In the genomic region with DNA sequence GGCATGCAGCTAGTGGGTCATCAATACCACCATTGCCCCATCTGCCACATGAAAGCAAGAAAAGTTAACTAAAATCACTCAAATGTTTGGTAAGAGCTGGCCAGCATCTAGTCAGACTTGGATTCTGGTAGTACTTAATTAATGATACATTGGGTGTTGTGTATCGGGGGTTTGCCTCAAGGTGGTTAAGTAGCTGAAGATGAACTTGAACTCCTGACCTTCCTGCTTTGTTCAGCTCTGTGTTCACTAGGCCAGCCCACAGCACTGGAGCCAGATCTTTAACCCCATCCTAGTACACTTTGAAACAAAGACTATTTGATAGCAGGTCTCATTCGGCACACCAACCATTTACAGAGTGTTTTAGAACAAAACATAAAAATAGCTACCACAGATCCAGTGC, we compare ENCODE assay signal across 21 mouse cellular contexts.
DNase-seq lines count a peak whose midpoint lies in the region; ATAC-seq lines count a peak whose summit lies in the region.
"Had no signal": no experiment of that assay in that cellular context is flagged by ENCODE, and none has a peak within 500 bp of the region (broad histone marks: within the 10 kb centered on the region; RNA-seq: fewer than 3 reads in every experiment).

No protein-coding gene starts in this region.

- no peak for ATAC-seq in hindbrain, embryonic 11.5 days (ENCODE audit: low FRiP score)
- no peak for ATAC-seq in monocyte, adult 5-6 weeks (replicated peaks; ENCODE audit: insufficient number of reproducible peaks, low FRiP score, low TSS enrichment, poor library complexity, severe bottlenecking)
- ATAC-seq: inflammation-experienced regulatory T-cells, adult 6 months; liver, postnatal 0 days had no signal

- WGBS in hindbrain, embryonic 10.5 days: 68% methylated on average over 2 of the region's 2 CpGs
- WGBS in hindbrain, embryonic 11.5 days: 67% methylated on average over 2 of the region's 2 CpGs
- 54% methylated on average over 2 of the region's 2 CpGs for WGBS in embryonic facial prominence, embryonic 10.5 days

- no peaks in the 10 kb centered on the region for H3K36me3 ChIP-seq in hindbrain, embryonic 10.5 days
- no peaks in the 10 kb centered on the region for H3K36me3 ChIP-seq in hindbrain, embryonic 11.5 days (ENCODE audit: control insufficient read depth, insufficient read depth, low read length)
- no peaks in the 10 kb centered on the region for H3K36me3 ChIP-seq in embryonic facial prominence, embryonic 10.5 days (replicated peaks)
- H3K36me3 ChIP-seq: embryonic facial prominence, embryonic 13.5 days; neural tube, embryonic 12.5 days had no signal

- H3K27ac ChIP-seq in hindbrain, embryonic 10.5 days: peak overlapping the region; percentile 74
- no peak overlapping the region for H3K27ac ChIP-seq in hindbrain, embryonic 11.5 days (ENCODE audit: low read depth, low read length)
- peak overlapping the region; percentile 89 for H3K27ac ChIP-seq in embryonic facial prominence, embryonic 10.5 days (replicated peaks)

- H3K9ac ChIP-seq in hindbrain, embryonic 11.5 days (ENCODE audit: low read depth, low read length): no peak overlapping the region
- H3K9ac ChIP-seq: liver, postnatal 0 days had no signal

- H3K4me3 ChIP-seq in hindbrain, embryonic 10.5 days: no peak overlapping the region
- H3K4me3 ChIP-seq in hindbrain, embryonic 11.5 days (ENCODE audit: low read depth, low read length): no peak overlapping the region
- H3K4me3 ChIP-seq in embryonic facial prominence, embryonic 10.5 days: no peak overlapping the region
- H3K4me3 ChIP-seq: erythroblast, embryonic 14.5 days; heart, adult 2 months had no signal

- DNase-seq in embryo, embryonic 10 days (ENCODE audit: low spot score): peak; percentile 41
- DNase-seq in embryo, embryonic 9.5 days (ENCODE audit: extremely low spot score): no peak
- no peak for DNase-seq in hindbrain, embryonic 10.5 days (ENCODE audit: low spot score)
- DNase-seq in hindbrain, embryonic 11.5 days (ENCODE audit: low spot score): no peak
- peak; percentile 9 for DNase-seq in 3T3-L1 (ENCODE audit: low read depth, low spot score)
- no peak for DNase-seq in embryonic facial prominence, embryonic 10.5 days (ENCODE audit: low spot score)
- DNase-seq in left cerebral cortex, adult 18-20 months (ENCODE audit: low spot score in 2 of 2): no peak
- DNase-seq: adrenal gland, postnatal 14 days; gastrocnemius, postnatal 25 days; heart, adult 2 months; kidney, adult 18-20 months; liver, postnatal 0 days; lung, postnatal 14 days; right cerebral cortex, postnatal 25 days; spleen, adult 18-20 months had no signal

- H3K4me2 ChIP-seq in hindbrain, embryonic 11.5 days (replicated peaks; ENCODE audit: low read depth, low read length): no peak overlapping the region

- no peaks in the 10 kb centered on the region for H3K9me3 ChIP-seq in hindbrain, embryonic 10.5 days
- H3K9me3 ChIP-seq in hindbrain, embryonic 11.5 days (ENCODE audit: control insufficient read depth, low read length): no peaks in the 10 kb centered on the region
- H3K9me3 ChIP-seq in embryonic facial prominence, embryonic 10.5 days: no peaks in the 10 kb centered on the region
- H3K9me3 ChIP-seq: embryonic facial prominence, embryonic 13.5 days; G1E; neural tube, embryonic 12.5 days had no signal

- peaks cover 37% of the 10 kb centered on the region for H3K4me1 ChIP-seq in hindbrain, embryonic 10.5 days (replicated peaks)
- H3K4me1 ChIP-seq in hindbrain, embryonic 11.5 days (replicated peaks; ENCODE audit: control insufficient read depth, insufficient read depth, low read length): peaks cover 9% of the 10 kb centered on the region; the same call in 1 of the 2 replicates
- H3K4me1 ChIP-seq in embryonic facial prominence, embryonic 10.5 days: peaks cover 35% of the 10 kb centered on the region

- no peaks in the 10 kb centered on the region for H3K27me3 ChIP-seq in hindbrain, embryonic 10.5 days (ENCODE audit: insufficient read depth, poor library complexity, severe bottlenecking)
- H3K27me3 ChIP-seq in hindbrain, embryonic 11.5 days (ENCODE audit: control insufficient read depth, insufficient read depth, low read length): no peaks in the 10 kb centered on the region
- no peaks in the 10 kb centered on the region for H3K27me3 ChIP-seq in embryonic facial prominence, embryonic 10.5 days (replicated peaks; ENCODE audit: low read depth, poor library complexity, severe bottlenecking)
- H3K27me3 ChIP-seq: embryonic facial prominence, embryonic 13.5 days; neural tube, embryonic 12.5 days had no signal

Comparison
In these comparisons a context has a peak if more than half of its experiments do, and no peak if none do; other contexts are left out.
1. DNase-seq: peak in embryo, embryonic 10 days (single experiment) and 3T3-L1 (single experiment); none in embryo, embryonic 9.5 days (single experiment), hindbrain, embryonic 10.5 days (single experiment), hindbrain, embryonic 11.5 days (single experiment), embryonic facial prominence, embryonic 10.5 days (single experiment) and left cerebral cortex, adult 18-20 months (0 of 2).